Mouse (Mus musculus) neutrophil, adult 83 days (primary cell): ENCODE measurements around the gene Rnf113a1. TPM values are rescaled to one million over a fixed set of nuclear protein-coding genes. Genes with fewer than 3 reads are reported as not detected.

Source experiments
- total RNA-seq, 2 experiments: library from RNA; stranded (reverse); gene quantifications; one replicate each; pipeline ENCODE4 v1.2.4; 2023

Rnf113a1 gene
- 1 to 10 TPM; 5.4 to 6.5 TPM for total RNA-seq

DNA sequence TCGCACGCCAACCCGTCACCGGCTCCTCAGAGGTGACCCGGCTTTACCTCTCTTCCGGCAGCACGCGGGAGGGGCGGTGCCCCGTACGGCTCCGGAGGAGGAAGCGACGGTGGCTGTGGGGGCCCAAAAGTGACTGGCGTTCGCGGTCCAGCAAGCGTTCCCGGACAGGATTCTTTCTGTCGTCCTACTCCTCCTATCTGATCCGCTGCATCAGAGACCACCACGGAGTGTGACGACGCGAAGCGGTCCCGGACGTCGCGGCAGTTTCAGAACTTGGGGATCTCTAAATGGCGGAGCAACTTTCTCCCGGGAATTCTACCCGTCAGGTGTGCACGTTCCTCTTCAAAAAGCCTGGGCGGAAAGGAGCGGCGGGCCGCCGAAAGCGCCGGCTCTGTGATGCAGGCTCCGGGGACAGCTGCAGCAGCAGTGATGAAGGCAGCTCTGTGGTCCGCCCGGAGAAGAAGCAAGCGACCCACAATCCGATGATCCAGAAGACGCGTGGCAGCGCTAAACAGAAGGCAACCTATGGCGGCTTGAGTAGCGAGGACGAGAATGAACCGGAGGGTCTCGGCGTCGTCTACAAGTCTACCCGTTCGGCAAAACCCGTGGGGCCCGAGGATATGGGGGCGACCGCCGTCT is at the start of gene Rnf113a1, which contains the start of gene Ndufa1:
TSS of gene Rnf113a1 (plus strand) at position 141 of the 639 bp plus-strand sequence.
TSS of gene Ndufa1 (minus strand) at position 59 of the 639 bp plus-strand sequence.

DNA sequence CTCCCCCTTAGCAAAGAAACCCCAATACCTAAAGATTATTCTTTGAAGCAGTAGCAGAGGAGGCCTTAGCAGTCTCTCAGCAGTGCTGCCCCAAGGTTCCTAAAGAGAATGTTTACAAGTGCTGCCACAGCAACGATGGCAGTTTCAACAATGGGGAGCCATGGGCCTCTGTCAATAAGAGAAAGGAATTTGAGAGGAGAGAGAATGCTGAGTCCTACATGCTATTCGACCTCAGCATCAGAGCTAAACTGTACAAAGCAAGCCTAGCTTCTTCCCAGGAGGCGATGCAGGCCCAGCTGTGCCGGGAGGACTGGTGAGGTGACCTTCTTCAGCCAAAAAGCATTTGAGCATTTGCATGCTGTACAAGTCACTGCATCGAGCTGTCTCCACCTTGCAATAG is 22.3 kb upstream of the Rnf113a1 start, which contains the start of gene Akap14:
TSS of gene Akap14 (minus strand) at position 101 of the 400 bp plus-strand sequence.

DNA sequence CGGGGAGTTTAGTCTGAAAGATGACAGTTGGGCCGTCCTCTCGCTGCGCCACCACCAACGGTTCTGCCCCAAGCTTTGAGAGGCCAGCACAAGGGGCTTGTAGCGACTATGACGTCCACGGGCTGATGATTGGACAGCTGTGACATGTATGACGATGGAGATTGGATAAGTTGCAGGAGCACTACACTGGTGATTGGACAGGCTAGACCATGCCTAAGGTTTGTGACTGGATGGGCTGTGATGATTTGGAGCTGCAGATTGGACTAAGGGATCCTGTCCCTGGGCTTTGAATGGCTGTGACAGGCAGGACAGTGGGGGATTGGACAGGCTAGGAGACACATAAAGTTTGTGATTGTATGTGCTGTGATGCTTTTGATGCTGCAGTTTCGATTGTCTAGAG is 19.9 kb downstream of the Rnf113a1 start, which contains the start of gene Gm9:
TSS of gene Gm9 (minus strand) at position 101 of the 400 bp plus-strand sequence.

DNA sequence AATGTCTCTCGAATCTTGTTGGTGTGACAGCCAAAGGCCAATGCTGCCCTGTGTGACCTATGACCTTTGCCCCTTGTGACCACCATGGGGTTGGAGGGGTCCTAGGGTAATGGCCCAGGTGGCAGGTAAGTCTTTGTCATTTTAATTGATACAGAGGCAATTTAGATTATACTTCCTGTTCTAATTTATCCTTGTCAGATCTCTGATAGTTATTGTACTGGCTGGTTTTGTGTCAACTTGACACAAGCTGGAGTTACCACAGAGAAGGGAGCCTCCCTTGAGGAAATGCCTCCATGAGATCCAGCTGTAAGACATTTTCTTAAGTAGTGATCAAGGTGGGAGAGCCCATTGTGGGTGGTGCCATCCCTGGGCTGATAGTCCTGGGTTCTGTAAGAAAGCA is 31.1 kb downstream of the Rnf113a1 start, which contains the start of gene Rhox1:
TSS of gene Rhox1 (minus strand) at position 101 of the 400 bp plus-strand sequence.

Other genes starting within 250 kb of the Rnf113a1 start
- gene Sept6, start 199.5 kb upstream of the Rnf113a1 start, total RNA-seq = 10 to 100 TPM; 23.0 to 23.9 TPM
- gene Sowahd, start 142.4 kb upstream of the Rnf113a1 start, total RNA-seq = not detected
- 100 to 1,000 TPM; 412 to 421 TPM for gene Rpl39, start 105.8 kb upstream of the Rnf113a1 start, total RNA-seq
- gene Upf3b, start 80.9 kb upstream of the Rnf113a1 start, total RNA-seq = 10 to 100 TPM; 14.7 to 18.5 TPM
- gene Nkap, start 64.5 kb upstream of the Rnf113a1 start, total RNA-seq = 10 to 100 TPM in 1 of 2 experiments, 1 to 10 TPM in 1; 9.5 to 14.4 TPM
- not detected for gene Akap14, start 22.4 kb upstream of the Rnf113a1 start, total RNA-seq
- gene Ndufa1, start 82 bp upstream of the Rnf113a1 start, total RNA-seq = 100 to 1,000 TPM; 116 to 119 TPM
- not detected for gene Gm9, start 19.8 kb downstream of the Rnf113a1 start, total RNA-seq
- gene Rhox1, start 31.0 kb downstream of the Rnf113a1 start, total RNA-seq = not detected
- gene Rhox2a, start 53.7 kb downstream of the Rnf113a1 start, total RNA-seq = not detected
- gene Rhox3a, start 58.7 kb downstream of the Rnf113a1 start, total RNA-seq = not detected
- not detected for gene Rhox4a, start 74.1 kb downstream of the Rnf113a1 start, total RNA-seq
- gene Rhox3a2, start 188.8 kb downstream of the Rnf113a1 start, total RNA-seq = not detected
- gene Rhox4a2, start 199.6 kb downstream of the Rnf113a1 start, total RNA-seq = not detected
- gene Rhox2b, start 220.8 kb downstream of the Rnf113a1 start, total RNA-seq = not detected
- gene Rhox4b, start 241.2 kb downstream of the Rnf113a1 start, total RNA-seq = not detected